Mouse (Mus musculus) hindbrain, embryonic 10.5 days (tissue): ENCODE measurements around the gene Rtp4. TPM values are rescaled to one million over a fixed set of nuclear protein-coding genes. Genes with fewer than 3 reads are reported as not detected.
A peak's percentile ranks its signal among the peaks of the same experiment; 100 is the strongest.

Experiments used
- DNase-seq: peaks from one replicate; pipeline ENCODE4 v3.0.0-alpha.2; 2017; ENCODE audit warnings: low spot score
- H3K27ac ChIP-seq: fragments of 300-500 bp; sonication (generic); 2 replicates; pipeline ENCODE4 v1.5.1; 2016; ENCODE audit warnings: mild to moderate bottlenecking, moderate library complexity
- H3K27me3 ChIP-seq: fragments of 300-500 bp; sonication (generic); 2 replicates; pipeline ENCODE4 v1.6.1; 2016; ENCODE audit warnings: mild to moderate bottlenecking; ENCODE audit not compliant: poor library complexity, insufficient read depth, severe bottlenecking
- H3K36me3 ChIP-seq: fragments of 300-500 bp; sonication (generic); 2 replicates; pipeline ENCODE4 v1.6.1; 2016; ENCODE audit warnings: mild to moderate bottlenecking, moderate library complexity
- H3K4me1 ChIP-seq: fragments of 300-500 bp; sonication (generic); replicated peaks from 2 replicates; pipeline ENCODE4 v1.6.1; 2016; ENCODE audit warnings: mild to moderate bottlenecking
- H3K4me3 ChIP-seq: fragments of 300-500 bp; sonication (generic); 2 replicates; pipeline ENCODE4 v1.5.1; 2016; ENCODE audit warnings: mild to moderate bottlenecking, moderate library complexity
- H3K9me3 ChIP-seq: fragments of 300-500 bp; sonication (generic); 2 replicates; pipeline ENCODE4 v1.6.1; 2016; ENCODE audit warnings: mild to moderate bottlenecking, moderate library complexity
- WGBS: fragments of 180-500 bp; shearing (Covaris S2); methylation state at CpG from one replicate; pipeline ENCODE4 v1.1.7; 2016; 5-methylcytosine and 5-hydroxymethylcytosine counted together
- polyA plus RNA-seq: library from polyadenylated mRNA; unstranded; fragments of >200 nt; fragmentation: Nextera tagmentation; extraction: Ambion mirVana; gene quantifications from 2 replicates; pipeline ENCODE4 v1.2.1, GENCODE M21; 2016

Rtp4 gene
- 1.2 and 1.5 TPM in 2 replicates for polyA plus RNA-seq

GRCm38 (mm10) chr16:23520235-23520871 lies at the start of gene Rtp4, which contains the start of gene Masp1:
Gene Rtp4 (plus strand): TSS chr16:23520291.
Gene Masp1 (minus strand): TSS chr16:23520815.
- H3K4me1 ChIP-seq: peaks cover 40% of the 10 kb centered on the region
- WGBS: 1% methylated on average over 12 of the region's 12 CpGs
- H3K9me3 ChIP-seq: no peaks in the 10 kb centered on the region
- H3K27ac ChIP-seq: peak within 1 kb of the TSS; percentile 89
- DNase-seq: peak; percentile 46
- peaks cover 20% of the 10 kb centered on the region; the same call in 1 of the 2 replicates for H3K27me3 ChIP-seq
- no peaks in the 10 kb centered on the region for H3K36me3 ChIP-seq
- peak within 1 kb of the TSS; percentile 56 for H3K4me3 ChIP-seq

- H3K27me3 ChIP-seq: no peaks in the 10 kb centered on the region
- 93% methylated on average over 6 of the region's 6 CpGs for WGBS
- H3K4me3 ChIP-seq: no peak overlapping the region
- no peak for DNase-seq
- no peaks in the 10 kb centered on the region for H3K4me1 ChIP-seq
- no peaks in the 10 kb centered on the region for H3K9me3 ChIP-seq
- H3K36me3 ChIP-seq: peaks cover 6% of the 10 kb centered on the region; the same call in 1 of the 2 replicates
- H3K27ac ChIP-seq: no peak overlapping the region
Observed at GRCm38 (mm10) chr16:23471551-23471950, 48.5 kb upstream of the Rtp4 start.

GRCm38 (mm10) chr16:23472046-23472445 lies 48.0 kb upstream of the Rtp4 start:
- 80% methylated on average over 3 of the region's 3 CpGs for WGBS
- DNase-seq: no peak
- Histone ChIP-seq H3K36me3 (peaks cover 6% of the 10 kb centered on the region; the same call in 1 of the 2 replicates), H3K4me3 (no peak overlapping the region), H3K27me3 (no peaks in the 10 kb centered on the region), H3K4me1 (no peaks in the 10 kb centered on the region), H3K9me3 (no peaks in the 10 kb centered on the region), H3K27ac (no peak overlapping the region)

- no peaks in the 10 kb centered on the region for H3K9me3 ChIP-seq
- H3K36me3 ChIP-seq: no peaks in the 10 kb centered on the region
- H3K27me3 ChIP-seq: no peaks in the 10 kb centered on the region
- H3K4me1 ChIP-seq: no peaks in the 10 kb centered on the region
- DNase-seq: no peak
- 92% methylated on average over 4 of the region's 4 CpGs for WGBS
- H3K4me3 ChIP-seq: no peak overlapping the region
- H3K27ac ChIP-seq: no peak overlapping the region
Observed at GRCm38 (mm10) chr16:23475651-23476050, 44.4 kb upstream of the Rtp4 start.

GRCm38 (mm10) chr16:23476598-23476997 lies 43.5 kb upstream of the Rtp4 start:
- Histone ChIP-seq H3K36me3 (no peaks in the 10 kb centered on the region), H3K4me3 (no peak overlapping the region), H3K27ac (no peak overlapping the region), H3K9me3 (no peaks in the 10 kb centered on the region), H3K4me1 (no peaks in the 10 kb centered on the region), H3K27me3 (no peaks in the 10 kb centered on the region)
- no peak for DNase-seq

GRCm38 (mm10) chr16:23479872-23480603 lies 40.1 kb upstream of the Rtp4 start:
- Histone ChIP-seq H3K9me3 (no peaks in the 10 kb centered on the region), H3K27ac (no peak overlapping the region), H3K4me1 (peaks cover 9% of the 10 kb centered on the region), H3K36me3 (no peaks in the 10 kb centered on the region), H3K4me3 (no peak overlapping the region), H3K27me3 (peaks cover 4% of the 10 kb centered on the region; the same call in 1 of the 2 replicates)
- 79% methylated on average over 7 of the region's 7 CpGs for WGBS
- no peak for DNase-seq

GRCm38 (mm10) chr16:23482218-23482617 lies 37.9 kb upstream of the Rtp4 start:
- no peak overlapping the region for H3K4me3 ChIP-seq
- 41% methylated on average over 3 of the region's 3 CpGs for WGBS
- H3K27me3 ChIP-seq: peaks cover 6% of the 10 kb centered on the region; the same call in 1 of the 2 replicates
- no peaks in the 10 kb centered on the region; the same call in 1 of the 2 replicates for H3K36me3 ChIP-seq
- H3K4me1 ChIP-seq: peaks cover 9% of the 10 kb centered on the region
- no peaks in the 10 kb centered on the region for H3K9me3 ChIP-seq
- DNase-seq: peak; percentile 19
- peak overlapping the region; percentile 51; the same call in 1 of the 2 replicates for H3K27ac ChIP-seq

GRCm38 (mm10) chr16:23482846-23483245 lies 37.2 kb upstream of the Rtp4 start:
- H3K27me3 ChIP-seq: peaks cover 6% of the 10 kb centered on the region; the same call in 1 of the 2 replicates
- no peaks in the 10 kb centered on the region for H3K9me3 ChIP-seq
- H3K4me1 ChIP-seq: peaks cover 9% of the 10 kb centered on the region
- no peak for DNase-seq
- H3K36me3 ChIP-seq: peaks cover 3% of the 10 kb centered on the region; the same call in 1 of the 2 replicates
- 94% methylated on average over 12 of the region's 12 CpGs for WGBS
- H3K27ac ChIP-seq: no peak overlapping the region
- H3K4me3 ChIP-seq: no peak overlapping the region

GRCm38 (mm10) chr16:23483292-23483691 lies 36.8 kb upstream of the Rtp4 start:
- H3K36me3 ChIP-seq: peaks cover 6% of the 10 kb centered on the region; the same call in 1 of the 2 replicates
- no peak overlapping the region for H3K4me3 ChIP-seq
- H3K4me1 ChIP-seq: peaks cover 9% of the 10 kb centered on the region
- 92% methylated on average over 10 of the region's 10 CpGs for WGBS
- peaks cover 6% of the 10 kb centered on the region; the same call in 1 of the 2 replicates for H3K27me3 ChIP-seq
- no peak overlapping the region for H3K27ac ChIP-seq
- no peak for DNase-seq
- H3K9me3 ChIP-seq: no peaks in the 10 kb centered on the region

GRCm38 (mm10) chr16:23492783-23493182 lies 27.3 kb upstream of the Rtp4 start:
- H3K9me3 ChIP-seq: no peaks in the 10 kb centered on the region
- peaks cover 41% of the 10 kb centered on the region for H3K27me3 ChIP-seq
- no peak for DNase-seq
- peaks cover 4% of the 10 kb centered on the region; the same call in 1 of the 2 replicates for H3K36me3 ChIP-seq
- 74% methylated on average over 4 of the region's 4 CpGs for WGBS
- no peak overlapping the region for H3K4me3 ChIP-seq
- H3K27ac ChIP-seq: no peak overlapping the region; the same call in 1 of the 2 replicates
- H3K4me1 ChIP-seq: peaks cover 17% of the 10 kb centered on the region

GRCm38 (mm10) chr16:23496245-23496924 lies 23.7 kb upstream of the Rtp4 start:
- H3K4me1 ChIP-seq: peaks cover 31% of the 10 kb centered on the region
- H3K9me3 ChIP-seq: no peaks in the 10 kb centered on the region
- peaks cover 53% of the 10 kb centered on the region for H3K27me3 ChIP-seq
- H3K27ac ChIP-seq: no peak overlapping the region
- 60% methylated on average over 8 of the region's 8 CpGs for WGBS
- DNase-seq: no peak
- H3K36me3 ChIP-seq: no peaks in the 10 kb centered on the region
- no peak overlapping the region for H3K4me3 ChIP-seq

GRCm38 (mm10) chr16:23497440-23497839 lies 22.7 kb upstream of the Rtp4 start:
- DNase-seq: no peak
- WGBS: 12% methylated on average over 3 of the region's 3 CpGs
- H3K27me3 ChIP-seq: peaks cover 52% of the 10 kb centered on the region

More at GRCm38 (mm10) chr16:23497440-23497839, 22.7 kb upstream of the Rtp4 start:
- Histone ChIP-seq H3K36me3 (no peaks in the 10 kb centered on the region), H3K9me3 (no peaks in the 10 kb centered on the region), H3K4me1 (peaks cover 31% of the 10 kb centered on the region), H3K4me3 (no peak overlapping the region), H3K27ac (no peak overlapping the region)
